17 mouse cellular contexts compared by ENCODE assay signal in genomic region chr3:97835888-97836287, GRCm38 (mm10). TPM values are rescaled to one million over a fixed set of nuclear protein-coding genes. Genes with fewer than 3 reads are reported as not detected.
DNase-seq lines count a peak whose midpoint lies in the region; TF ChIP-seq lines count a peak whose summit lies in the region.
"Had no signal": no experiment of that assay in that cellular context is flagged by ENCODE, and none has a peak within 500 bp of the region (broad histone marks: within the 10 kb centered on the region; RNA-seq: fewer than 3 reads in every experiment).

No protein-coding gene starts in this region.

- no peak overlapping the region for H3K4me3 ChIP-seq in gastrocnemius, adult 2 months
- H3K4me3 ChIP-seq: embryonic facial prominence, embryonic 12.5 days; forebrain, embryonic 13.5 days; heart, embryonic 12.5 days; hindbrain, embryonic 12.5 days had no signal

- intact Hi-C loops in gastrocnemius, adult 2 months (cut with DNase I): no loop called here

- H3K27ac ChIP-seq in gastrocnemius, adult 2 months: peak overlapping the region; percentile 61
- H3K27ac ChIP-seq: embryonic facial prominence, embryonic 12.5 days; forebrain, embryonic 13.5 days; hindbrain, embryonic 12.5 days had no signal

- DNase-seq in gastrocnemius, adult 2 months: peak; percentile 41
- DNase-seq in gastrocnemius, adult 18-20 months (ENCODE audit: low spot score): no peak
- peak; percentile 10 for DNase-seq in urinary bladder, postnatal 25 days (ENCODE audit: low spot score)
- no peak for DNase-seq in urinary bladder, adult 2 months (ENCODE audit: low spot score)
- DNase-seq in fibroblast of lung, adult 2 months (ENCODE audit: low read depth): peak; percentile 61
- no peak for DNase-seq in yolk sac, embryonic 10.5 days (ENCODE audit: low spot score)
- DNase-seq in kidney, postnatal 10 days: no peak
- DNase-seq: adrenal gland, postnatal 10 days; cerebellum, adult 11 months; cerebellum, adult 8-10 months; cerebellum, postnatal 14 days; forebrain, postnatal 0 days; heart, postnatal 36 days had no signal

- TF ChIP-seq CTCF in gastrocnemius, adult 2 months (IDR thresholded peaks at IDR 0.05): no peak

RNA-seq across cellular contexts. Expression of gene Pde4dip, which starts 52.6 kb away (rescaled TPM):
- 1,000 to 10,000 TPM; 3,559 to 3,570 TPM for total RNA-seq in gastrocnemius, adult 2 months (2021)
- 1,000 to 10,000 TPM; 2,910 to 3,459 TPM for total RNA-seq in gastrocnemius, adult 18-20 months (2021)
- 31.3 and 41.1 TPM in 2 replicates for polyA plus RNA-seq in urinary bladder, adult 2 months (2012; rRNA removed)

Comparison
In these comparisons a context has a peak if more than half of its experiments do, and no peak if none do; other contexts are left out.
1. DNase-seq: peak in gastrocnemius, adult 2 months (single experiment), urinary bladder, postnatal 25 days (single experiment) and fibroblast of lung, adult 2 months (single experiment); none in gastrocnemius, adult 18-20 months (single experiment), urinary bladder, adult 2 months (single experiment), yolk sac, embryonic 10.5 days (single experiment) and kidney, postnatal 10 days (single experiment).